Mouse (Mus musculus) myocyte (in vitro differentiated cells): ENCODE measurements around the gene Stk24. TPM values are rescaled to one million over a fixed set of nuclear protein-coding genes. Genes with fewer than 3 reads are reported as not detected.

Experiments used
- polyA plus RNA-seq: library from polyadenylated mRNA; unstranded; fragments of >200 nt; fragmentation: generic; extraction: Trizol; gene quantifications from one replicate; pipeline ENCODE4 v1.2.1, GENCODE M21; 2012; ENCODE audit warnings: missing spikeins

Stk24 gene
- polyA plus RNA-seq, 1 experiment, result 26.9 TPM

Other genes starting within 250 kb of the Stk24 start
- not detected for gene Slc15a1, start 125.2 kb upstream of the Stk24 start, polyA plus RNA-seq